ENCODE assay signal across 29 mouse cellular contexts in genomic region chr4:36576801-36577200, GRCm38 (mm10).
DNase-seq lines count a peak whose midpoint lies in the region; ATAC-seq and TF ChIP-seq lines count a peak whose summit lies in the region.
"Had no signal": no experiment of that assay in that cellular context is flagged by ENCODE, and none has a peak within 500 bp of the region (broad histone marks: within the 10 kb centered on the region; RNA-seq: fewer than 3 reads in every experiment).

No protein-coding gene starts in this region.

- no peak for TF ChIP-seq POLR2A in brain, embryonic 14.5 days (IDR thresholded peaks at IDR 0.05; ENCODE audit: borderline replicate concordance, extremely low read depth, insufficient read depth, insufficient read length, poor library complexity, severe bottlenecking)

- no peak for DNase-seq in forebrain, postnatal 0 days
- DNase-seq in heart, postnatal 0 days (ENCODE audit: low spot score): peak; percentile 16
- no peak for DNase-seq in heart, adult 9 months (ENCODE audit: low spot score in 2 of 2)
- peak; percentile 1 for DNase-seq in lung, embryonic 14.5 days
- DNase-seq in lung, postnatal 36 days: no peak
- DNase-seq in brain, embryonic 14.5 days (ENCODE audit: low read depth): peak; percentile 32
- DNase-seq: adrenal gland, postnatal 10 days; adrenal gland, postnatal 36 days; B cell, adult 2 months; cerebellum, adult 11 months; cerebellum, adult 2 months; cerebellum, adult 9-11 months; cerebellum, postnatal 25 days; gastrocnemius, adult 2 months; gastrocnemius, postnatal 14 days; heart, adult 18-20 months; heart, postnatal 10 days; heart, postnatal 36 days had no signal

- H3K9me3 ChIP-seq in forebrain, embryonic 15.5 days: no peaks in the 10 kb centered on the region
- H3K9me3 ChIP-seq in forebrain, postnatal 0 days (ENCODE audit: low read length): no peaks in the 10 kb centered on the region
- H3K9me3 ChIP-seq in heart, postnatal 0 days (replicated peaks; ENCODE audit: control insufficient read depth, low read length): no peaks in the 10 kb centered on the region
- no peaks in the 10 kb centered on the region for H3K9me3 ChIP-seq in lung, embryonic 14.5 days (ENCODE audit: low read depth, low read length)
- H3K9me3 ChIP-seq: embryonic facial prominence, embryonic 12.5 days; embryonic facial prominence, embryonic 15.5 days; forebrain, embryonic 13.5 days; heart, embryonic 10.5 days; hindbrain, embryonic 10.5 days had no signal

- no peak overlapping the region for H3K4me3 ChIP-seq in forebrain, embryonic 15.5 days
- no peak overlapping the region for H3K4me3 ChIP-seq in forebrain, postnatal 0 days (ENCODE audit: low read depth, low read length)
- no peak overlapping the region for H3K4me3 ChIP-seq in heart, postnatal 0 days (ENCODE audit: low read depth, low read length)
- H3K4me3 ChIP-seq in lung, embryonic 14.5 days (ENCODE audit: low read depth, low read length): no peak overlapping the region
- H3K4me3 ChIP-seq: embryonic facial prominence, embryonic 12.5 days; embryonic facial prominence, embryonic 15.5 days; forebrain, embryonic 13.5 days; gastrocnemius, adult 2 months; heart, embryonic 10.5 days; hindbrain, embryonic 10.5 days had no signal

- H3K36me3 ChIP-seq in forebrain, embryonic 15.5 days: no peaks in the 10 kb centered on the region
- H3K36me3 ChIP-seq in forebrain, postnatal 0 days (ENCODE audit: insufficient read depth): no peaks in the 10 kb centered on the region
- H3K36me3 ChIP-seq in heart, postnatal 0 days (replicated peaks; ENCODE audit: control insufficient read depth, insufficient read depth, low read length): no peaks in the 10 kb centered on the region
- no peaks in the 10 kb centered on the region for H3K36me3 ChIP-seq in lung, embryonic 14.5 days (ENCODE audit: insufficient read depth)
- H3K36me3 ChIP-seq: embryonic facial prominence, embryonic 12.5 days; embryonic facial prominence, embryonic 15.5 days; G1E; heart, embryonic 10.5 days; hindbrain, embryonic 10.5 days had no signal

- no peak for TF ChIP-seq CTCF in forebrain, postnatal 0 days (IDR thresholded peaks at IDR 0.05; ENCODE audit: low read depth)
- TF ChIP-seq CTCF in heart, postnatal 0 days (IDR thresholded peaks at IDR 0.05; ENCODE audit: low read depth): no peak
- no peak for TF ChIP-seq CTCF in lung, embryonic 14.5 days (IDR thresholded peaks at IDR 0.05; ENCODE audit: low read depth)
- TF ChIP-seq CTCF in brain, embryonic 14.5 days (IDR thresholded peaks at IDR 0.05; ENCODE audit: borderline replicate concordance, extremely low read depth, insufficient read depth, insufficient read length): no peak

- no peaks in the 10 kb centered on the region for H3K27me3 ChIP-seq in forebrain, embryonic 15.5 days
- H3K27me3 ChIP-seq in forebrain, postnatal 0 days (ENCODE audit: insufficient read depth, low read length): no peaks in the 10 kb centered on the region
- no peaks in the 10 kb centered on the region for H3K27me3 ChIP-seq in heart, postnatal 0 days (ENCODE audit: control insufficient read depth, insufficient read depth, low read length)
- no peaks in the 10 kb centered on the region for H3K27me3 ChIP-seq in lung, embryonic 14.5 days (ENCODE audit: insufficient read depth, low read length)
- H3K27me3 ChIP-seq: CH12.LX; embryonic facial prominence, embryonic 12.5 days; embryonic facial prominence, embryonic 15.5 days; forebrain, embryonic 13.5 days; Patski had no signal

- peak; percentile 64 for ATAC-seq in forebrain, embryonic 15.5 days (replicated peaks)
- no peak for ATAC-seq in forebrain, postnatal 0 days
- ATAC-seq in heart, postnatal 0 days (ENCODE audit: insufficient read depth, low read depth): no peak
- ATAC-seq in lung, embryonic 14.5 days (ENCODE audit: insufficient read depth): no peak
- ATAC-seq: intestine, postnatal 0 days; Patski had no signal

- H3K9ac ChIP-seq in forebrain, embryonic 15.5 days (replicated peaks): no peak overlapping the region
- no peak overlapping the region for H3K9ac ChIP-seq in forebrain, postnatal 0 days
- no peak overlapping the region for H3K9ac ChIP-seq in heart, postnatal 0 days (replicated peaks; ENCODE audit: low read depth, low read length)
- H3K9ac ChIP-seq in lung, embryonic 14.5 days: no peak overlapping the region
- H3K9ac ChIP-seq: embryonic facial prominence, embryonic 12.5 days; embryonic facial prominence, embryonic 15.5 days; forebrain, embryonic 13.5 days; hindbrain, embryonic 14.5 days had no signal

- H3K4me2 ChIP-seq in forebrain, embryonic 15.5 days (replicated peaks): no peak overlapping the region
- H3K4me2 ChIP-seq in forebrain, postnatal 0 days (ENCODE audit: low read depth): no peak overlapping the region
- no peak overlapping the region for H3K4me2 ChIP-seq in heart, postnatal 0 days (ENCODE audit: low read depth, low read length)
- H3K4me2 ChIP-seq in lung, embryonic 14.5 days: no peak overlapping the region
- H3K4me2 ChIP-seq: embryonic facial prominence, embryonic 12.5 days; embryonic facial prominence, embryonic 15.5 days; forebrain, embryonic 13.5 days; hindbrain, embryonic 14.5 days had no signal

- 0 out of 2 replicates have a peak, but pooled peaks cover 5% of the 10 kb centered on the region for H3K4me1 ChIP-seq in forebrain, embryonic 15.5 days
- no peaks in the 10 kb centered on the region for H3K4me1 ChIP-seq in forebrain, postnatal 0 days (ENCODE audit: insufficient read depth)
- no peaks in the 10 kb centered on the region for H3K4me1 ChIP-seq in heart, postnatal 0 days (ENCODE audit: control insufficient read depth, insufficient read depth)
- H3K4me1 ChIP-seq in lung, embryonic 14.5 days (ENCODE audit: insufficient read depth): no peaks in the 10 kb centered on the region
- H3K4me1 ChIP-seq: embryonic facial prominence, embryonic 12.5 days; embryonic facial prominence, embryonic 15.5 days; forebrain, embryonic 13.5 days; heart, embryonic 10.5 days; hindbrain, embryonic 10.5 days had no signal

- WGBS in forebrain, embryonic 15.5 days: 58% methylated on average over 5 of the region's 5 CpGs
- 49% methylated on average over 5 of the region's 5 CpGs for WGBS in forebrain, postnatal 0 days
- 59% methylated on average over 5 of the region's 5 CpGs for WGBS in heart, postnatal 0 days
- WGBS in lung, embryonic 14.5 days: 65% methylated on average over 5 of the region's 5 CpGs

- no peak for TF ChIP-seq EP300 in heart, postnatal 0 days (IDR thresholded peaks at IDR 0.05; ENCODE audit: low read depth)

- H3K27ac ChIP-seq in forebrain, embryonic 15.5 days (replicated peaks): 0 out of 2 replicates have a peak overlapping the region, but pooled peaks have one; percentile 14
- H3K27ac ChIP-seq in forebrain, postnatal 0 days (ENCODE audit: low read depth, low read length): no peak overlapping the region
- H3K27ac ChIP-seq in heart, postnatal 0 days (ENCODE audit: low read depth): no peak overlapping the region
- no peak overlapping the region for H3K27ac ChIP-seq in lung, embryonic 14.5 days (ENCODE audit: low read depth)
- H3K27ac ChIP-seq: embryonic facial prominence, embryonic 12.5 days; embryonic facial prominence, embryonic 15.5 days; forebrain, embryonic 13.5 days; gastrocnemius, adult 2 months; heart, embryonic 10.5 days; hindbrain, embryonic 10.5 days; hindbrain, embryonic 14.5 days had no signal

Comparison
In these comparisons a context has a peak if more than half of its experiments do, and no peak if none do; other contexts are left out.
1. DNase-seq: peak in heart, postnatal 0 days (single experiment), lung, embryonic 14.5 days (single experiment) and brain, embryonic 14.5 days (single experiment); none in forebrain, postnatal 0 days (single experiment), heart, adult 9 months (0 of 2) and lung, postnatal 36 days (single experiment).